Mouse (Mus musculus) thymus, adult 2 months (tissue): Measurements from ENCODE around the gene Syngr2.

Experiments used
- CTCF ChIP-seq: fragments of 200-500 bp; IDR thresholded peaks from 2 replicates; pipeline ENCODE4 v1.5.1; 2012; ENCODE audit warnings: mild to moderate bottlenecking, control low read depth, low read length, moderate library complexity, borderline replicate concordance; ENCODE audit not compliant: control insufficient read depth, poor library complexity, insufficient read depth; ENCODE audit errors: extremely low read depth
- POLR2A ChIP-seq: fragments of 200-500 bp; IDR thresholded peaks from 2 replicates; pipeline ENCODE4 v1.6.1; 2012; ENCODE audit warnings: mild to moderate bottlenecking, low read length, control low read depth, moderate library complexity; ENCODE audit not compliant: control insufficient read depth, poor library complexity, insufficient read depth; ENCODE audit errors: extremely low read depth

DNA sequence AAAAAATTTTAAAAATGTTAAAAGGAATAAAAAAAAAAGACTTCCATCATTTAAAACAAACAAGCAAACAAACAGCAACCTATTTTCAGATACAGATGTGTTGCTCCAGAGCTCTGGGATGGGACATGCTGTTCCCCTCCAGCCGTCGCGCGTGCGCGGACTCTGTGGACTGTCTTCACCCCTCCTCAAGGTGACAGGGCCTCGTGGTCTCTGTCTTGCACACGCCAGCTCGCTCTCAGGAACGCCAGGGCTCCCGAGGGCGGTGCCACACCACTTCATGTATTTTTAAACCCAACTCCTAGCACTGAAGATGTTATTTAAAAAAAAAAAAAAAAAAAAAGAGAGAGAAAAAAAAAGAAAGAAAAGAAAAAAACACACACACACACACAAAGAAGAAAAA lies 47.2 kb upstream of the Syngr2 start:
- TF ChIP-seq CTCF (no peak), POLR2A (no peak)
